Mouse (Mus musculus): ENCODE results near the gene Mroh8. TPM values are rescaled to one million over a fixed set of nuclear protein-coding genes. Genes with fewer than 3 reads are reported as not detected.

The Mroh8 gene
- total RNA-seq (2023): not detected

GRCm38 (mm10) chr2:157279416-157279800 is at the start of gene Mroh8:
Gene Mroh8, minus strand, starts transcription at chr2:157279549.

GRCm38 (mm10) chr2:157278717-157279415 is 483 bp downstream of the Mroh8 start, which contains the start of gene Rpn2:
Gene Rpn2, plus strand, starts transcription at chr2:157279017.

GRCm38 (mm10) chr2:157204366-157205218 is 74.8 kb downstream of the Mroh8 start, which contains the start of gene Rbl1:
Gene Rbl1, minus strand, starts transcription at chr2:157204534.

Other genes with a start within 250 kb of the Mroh8 start
- 1 to 10 TPM; 3.1 to 4.7 TPM for gene Soga1, start 200.3 kb downstream of the Mroh8 start, total RNA-seq (2023)
- gene Tldc2, start 192.5 kb downstream of the Mroh8 start, total RNA-seq (2023): not detected
- 100 to 1,000 TPM; 469 to 527 TPM for gene Samhd1, start 144.3 kb downstream of the Mroh8 start, total RNA-seq (2023)
- 10 to 100 TPM; 33.0 to 33.7 TPM for gene Rbl1, start 75.0 kb downstream of the Mroh8 start, total RNA-seq (2023)
- 100 to 1,000 TPM; 132 to 142 TPM for gene Rpn2, start 532 bp downstream of the Mroh8 start, total RNA-seq (2023)
- gene Ghrh, start 68.0 kb upstream of the Mroh8 start, total RNA-seq (2023): not detected
- 10 to 100 TPM; 15.1 to 15.7 TPM for gene Manbal, start 88.0 kb upstream of the Mroh8 start, total RNA-seq (2023)
- gene Src, start 138.9 kb upstream of the Mroh8 start, total RNA-seq (2023): 1 to 10 TPM in 1 of 2 experiments, under 1 TPM in 1; 0.59 to 1.7 TPM

Measured in neutrophil, adult 83 days (primary cell).